Mouse (Mus musculus) ovary, postnatal 36 days (tissue): ENCODE data around the gene Wdfy1.

ENCODE experiments used
- DNase-seq: peaks from one replicate; pipeline ENCODE4 v3.0.0; 2022; ENCODE audit warnings: low spot score, mixed read lengths

The Wdfy1 gene

GRCm38 (mm10) chr1:79761106-79761916 is 14.6 kb downstream of the Wdfy1 start:
- DNase-seq: peak; percentile 85

- no peak for DNase-seq
These were observed 15.3 kb downstream of the Wdfy1 start for GRCm38 (mm10) chr1:79760656-79761055.

GRCm38 (mm10) chr1:79759436-79759972 is 16.4 kb downstream of the Wdfy1 start:
- no peak for DNase-seq

GRCm38 (mm10) chr1:79759006-79759405 is 16.9 kb downstream of the Wdfy1 start:
- DNase-seq: no peak

GRCm38 (mm10) chr1:79757597-79757996 is 18.3 kb downstream of the Wdfy1 start:
- no peak for DNase-seq

- no peak for DNase-seq
These were observed 18.8 kb downstream of the Wdfy1 start for GRCm38 (mm10) chr1:79757161-79757560.

GRCm38 (mm10) chr1:79756417-79756816 is 19.5 kb downstream of the Wdfy1 start:
- no peak for DNase-seq

- no peak for DNase-seq
These were observed 20.6 kb downstream of the Wdfy1 start for GRCm38 (mm10) chr1:79755376-79755775.

GRCm38 (mm10) chr1:79754936-79755335 is 21.0 kb downstream of the Wdfy1 start:
- no peak for DNase-seq

- DNase-seq: no peak
These were observed 22.5 kb downstream of the Wdfy1 start for GRCm38 (mm10) chr1:79753456-79753855.

GRCm38 (mm10) chr1:79752714-79753340 is 23.1 kb downstream of the Wdfy1 start:
- DNase-seq: no peak

- no peak for DNase-seq
These were observed 23.8 kb downstream of the Wdfy1 start for GRCm38 (mm10) chr1:79752015-79752695.

- no peak for DNase-seq
These were observed 24.8 kb downstream of the Wdfy1 start for GRCm38 (mm10) chr1:79751186-79751585.

GRCm38 (mm10) chr1:79746056-79746455 is 29.9 kb downstream of the Wdfy1 start:
- DNase-seq: no peak

- DNase-seq: no peak
These were observed 32.6 kb downstream of the Wdfy1 start for GRCm38 (mm10) chr1:79743385-79743784.

- DNase-seq: no peak
These were observed 33.0 kb downstream of the Wdfy1 start for GRCm38 (mm10) chr1:79742949-79743348.

- no peak for DNase-seq
These were observed 34.9 kb downstream of the Wdfy1 start for GRCm38 (mm10) chr1:79741002-79741401.

- DNase-seq: no peak
These were observed 36.2 kb downstream of the Wdfy1 start for GRCm38 (mm10) chr1:79739726-79740125.

GRCm38 (mm10) chr1:79736408-79736807 is 39.5 kb downstream of the Wdfy1 start:
- no peak for DNase-seq

GRCm38 (mm10) chr1:79734794-79735193 is 41.1 kb downstream of the Wdfy1 start:
- no peak for DNase-seq

- DNase-seq: no peak
These were observed 61.6 kb downstream of the Wdfy1 start for GRCm38 (mm10) chr1:79714152-79714923.

GRCm38 (mm10) chr1:79713081-79713480 is 62.9 kb downstream of the Wdfy1 start:
- DNase-seq: no peak
